Mouse (Mus musculus) lung, embryonic 15.5 days (tissue): ENCODE data around the gene Hist1h4b. TPM values are rescaled to one million over a fixed set of nuclear protein-coding genes. Genes with fewer than 3 reads are reported as not detected.
"Not testable (repeated sequence)": the region's sequence is repeated elsewhere in the genome, so short reads cannot be mapped to it uniquely, and the experiment has no call there.

Experiments used
- ATAC-seq: fragments of 200-750 bp; cut with Nextera tagmentation; 2 replicates; pipeline ENCODE4 v1.8.0; 2017; ENCODE audit warnings: moderate number of reproducible peaks, borderline replicate concordance; ENCODE audit not compliant: low FRiP score, low TSS enrichment; ENCODE audit errors: extremely low read depth
- H3K27ac ChIP-seq: fragments of 300-500 bp; sonication (generic); 2 replicates; pipeline ENCODE4 v1.5.1; 2015; ENCODE audit warnings: moderate library complexity, mild to moderate bottlenecking, inconsistent platforms
- H3K27me3 ChIP-seq: fragments of 300-500 bp; sonication (generic); 2 replicates; pipeline ENCODE4 v1.6.1; 2015; ENCODE audit warnings: inconsistent platforms
- H3K36me3 ChIP-seq: fragments of 300-500 bp; sonication (generic); 2 replicates; pipeline ENCODE4 v1.6.1; 2015; ENCODE audit warnings: inconsistent platforms
- H3K4me1 ChIP-seq: fragments of 300-500 bp; sonication (generic); 2 replicates; pipeline ENCODE4 v1.6.1; 2015; ENCODE audit warnings: inconsistent platforms
- H3K4me2 ChIP-seq: fragments of 300-500 bp; sonication (generic); 2 replicates; pipeline ENCODE4 v1.6.1; 2015; ENCODE audit warnings: inconsistent platforms, mild to moderate bottlenecking, moderate library complexity
- H3K4me3 ChIP-seq: fragments of 300-500 bp; sonication (generic); 2 replicates; pipeline ENCODE4 v1.5.1; 2015; ENCODE audit warnings: mild to moderate bottlenecking, inconsistent platforms
- H3K9ac ChIP-seq: fragments of 300-500 bp; sonication (generic); 2 replicates; pipeline ENCODE4 v1.6.1; 2015; ENCODE audit warnings: inconsistent platforms
- H3K9me3 ChIP-seq: fragments of 300-500 bp; sonication (generic); 2 replicates; pipeline ENCODE4 v1.6.1; 2016; ENCODE audit warnings: inconsistent platforms
- WGBS: fragments of 180-500 bp; shearing (Covaris S2); methylation state at CpG from one replicate; pipeline ENCODE4 v1.1.7; 2015; 5-methylcytosine and 5-hydroxymethylcytosine counted together
- polyA plus RNA-seq: library from polyadenylated mRNA; unstranded; fragments of >200 nt; fragmentation: Nextera tagmentation; extraction: Ambion mirVana; gene quantifications from 2 replicates; pipeline ENCODE4 v1.2.1, GENCODE M21; 2015

Gene Hist1h4b
- polyA plus RNA-seq, 1 experiment from 2014 or later, result 5.8 TPM

GRCm38 (mm10) chr13:23742007-23742406 lies 14.8 kb upstream of the Hist1h4b start:
- H3K9me3 ChIP-seq, result no peaks in the 10 kb centered on the region
- H3K27ac ChIP-seq, result no peak overlapping the region
- no peak for ATAC-seq
- peaks cover 14% of the 10 kb centered on the region; the same call in 1 of the 2 replicates for H3K4me1 ChIP-seq
- H3K27me3 ChIP-seq, result no peaks in the 10 kb centered on the region
- H3K4me3 ChIP-seq, result no peak overlapping the region
- H3K4me2 ChIP-seq, result no peak overlapping the region
- no peak overlapping the region for H3K9ac ChIP-seq
- H3K36me3 ChIP-seq, result no peaks in the 10 kb centered on the region

- peaks cover 25% of the 10 kb centered on the region for H3K4me1 ChIP-seq
- no peaks in the 10 kb centered on the region for H3K36me3 ChIP-seq
- no peak overlapping the region for H3K9ac ChIP-seq
- H3K27ac ChIP-seq, result no peak overlapping the region
- no peaks in the 10 kb centered on the region for H3K27me3 ChIP-seq
- 82% methylated on average over 5 of the region's 5 CpGs for WGBS
- H3K9me3 ChIP-seq, result no peaks in the 10 kb centered on the region
- H3K4me2 ChIP-seq, result no peak overlapping the region
- ATAC-seq, result no peak
- H3K4me3 ChIP-seq, result no peak overlapping the region
Measured at GRCm38 (mm10) chr13:23743215-23743614, 13.6 kb upstream of the Hist1h4b start.

- Histone ChIP-seq H3K4me1 (peaks cover 30% of the 10 kb centered on the region), H3K27ac (peak overlapping the region; percentile 98), H3K36me3 (no peaks in the 10 kb centered on the region), H3K9ac (0 out of 2 replicates have a peak overlapping the region, but pooled peaks have one; percentile 55), H3K27me3 (no peaks in the 10 kb centered on the region), H3K4me3 (peak overlapping the region; percentile 36), H3K4me2 (peak overlapping the region; percentile 63), H3K9me3 (no peaks in the 10 kb centered on the region)
- no peak for ATAC-seq
- WGBS, result 25% methylated on average over 4 of the region's 4 CpGs
Measured at GRCm38 (mm10) chr13:23743963-23744362, 12.8 kb upstream of the Hist1h4b start.

GRCm38 (mm10) chr13:23744421-23745380 lies 12.1 kb upstream of the Hist1h4b start:
- Histone ChIP-seq H3K4me1 (peaks cover 30% of the 10 kb centered on the region), H3K4me2 (peak overlapping the region; percentile 63), H3K27me3 (no peaks in the 10 kb centered on the region), H3K36me3 (no peaks in the 10 kb centered on the region), H3K9ac (peak overlapping the region; percentile 55), H3K9me3 (no peaks in the 10 kb centered on the region), H3K4me3 (peak overlapping the region; percentile 36), H3K27ac (peak overlapping the region; percentile 98)
- under 1% methylated on average over 15 of the region's 36 CpGs for whole genome bisulfite sequencing
- no peak for ATAC-seq

GRCm38 (mm10) chr13:23745381-23746161 lies 11.2 kb upstream of the Hist1h4b start, which contains the start of gene Hist1h3c:
Hist1h3c (minus strand) TSS chr13:23745602.
- Histone ChIP-seq H3K4me2 (peak within 1 kb of the TSS; percentile 63), H3K4me1 (peaks cover 26% of the 10 kb centered on the region), H3K4me3 (peak within 1 kb of the TSS; percentile 36), H3K9ac (peak within 1 kb of the TSS; percentile 55), H3K27ac (peak within 1 kb of the TSS; percentile 98), H3K27me3 (no peaks in the 10 kb centered on the region), H3K9me3 (no peaks in the 10 kb centered on the region), H3K36me3 (no peaks in the 10 kb centered on the region)
- ATAC-seq, result peak; percentile 69
- under 1% methylated on average over 26 of the region's 28 CpGs for WGBS

- not testable (repeated sequence) for H3K27me3 ChIP-seq, H3K36me3 ChIP-seq, H3K9me3 ChIP-seq
- ATAC-seq, result peak; percentile 93
- peak within 1 kb of the TSS; percentile 36 for H3K4me3 ChIP-seq
- H3K9ac ChIP-seq, result peak within 1 kb of the TSS; percentile 59
- peak within 1 kb of the TSS; percentile 63 for H3K4me2 ChIP-seq
- under 1% methylated on average over 36 of the region's 58 CpGs for WGBS
- peaks cover 21% of the 10 kb centered on the region for H3K4me1 ChIP-seq
- H3K27ac ChIP-seq, result peak within 1 kb of the TSS; percentile 98
Measured at GRCm38 (mm10) chr13:23746201-23747080, 10.4 kb upstream of the Hist1h4b start, which contains the start of gene Hist1h2bb. Hist1h2bb (plus strand) TSS chr13:23746734.

- Histone ChIP-seq H3K9ac (peak overlapping the region; percentile 59), H3K9me3 (no peaks in the 10 kb centered on the region), H3K27ac (peak overlapping the region; percentile 98), H3K36me3 (no peaks in the 10 kb centered on the region), H3K27me3 (no peaks in the 10 kb centered on the region), H3K4me2 (peak overlapping the region; percentile 63), H3K4me3 (peak overlapping the region; percentile 34), H3K4me1 (peaks cover 21% of the 10 kb centered on the region)
- WGBS, result 4% methylated on average over 10 of the region's 13 CpGs
- ATAC-seq, result peak; percentile 5; the same call in 1 of the 2 replicates
Measured at GRCm38 (mm10) chr13:23747081-23747891, 9.5 kb upstream of the Hist1h4b start.

- peak overlapping the region; percentile 98 for H3K27ac ChIP-seq
- H3K27me3 ChIP-seq, result no peaks in the 10 kb centered on the region
- H3K9me3 ChIP-seq, result no peaks in the 10 kb centered on the region
- 2% methylated on average over 4 of the region's 4 CpGs for WGBS
- no peaks in the 10 kb centered on the region for H3K36me3 ChIP-seq
- H3K4me1 ChIP-seq, result peaks cover 24% of the 10 kb centered on the region
- H3K4me2 ChIP-seq, result peak overlapping the region; percentile 63
- H3K9ac ChIP-seq, result peak overlapping the region; percentile 34
- H3K4me3 ChIP-seq, result peak overlapping the region; percentile 34; the same call in 1 of the 2 replicates
- no peak for ATAC-seq
Measured at GRCm38 (mm10) chr13:23747892-23748288, 8.9 kb upstream of the Hist1h4b start.

GRCm38 (mm10) chr13:23749563-23750121 lies 7.2 kb upstream of the Hist1h4b start:
- Histone ChIP-seq H3K4me1 (peaks cover 31% of the 10 kb centered on the region), H3K9ac (no peak overlapping the region), H3K27me3 (no peaks in the 10 kb centered on the region), H3K27ac (peak overlapping the region; percentile 87), H3K36me3 (no peaks in the 10 kb centered on the region), H3K4me2 (no peak overlapping the region), H3K9me3 (no peaks in the 10 kb centered on the region), H3K4me3 (no peak overlapping the region)
- 83% methylated on average over 5 of the region's 5 CpGs for WGBS
- ATAC-seq, result no peak

- not testable (repeated sequence) for H3K27me3 ChIP-seq, H3K9me3 ChIP-seq, H3K36me3 ChIP-seq
- peak within 1 kb of the TSS; percentile 59 for H3K4me2 ChIP-seq
- H3K9ac ChIP-seq, result peak within 1 kb of the TSS; percentile 44
- ATAC-seq, result peak; percentile 44
- peak within 1 kb of the TSS; percentile 44 for H3K4me3 ChIP-seq
- H3K27ac ChIP-seq, result peak within 1 kb of the TSS; percentile 98
- peaks cover 30% of the 10 kb centered on the region for H3K4me1 ChIP-seq
- under 1% methylated on average over 32 of the region's 47 CpGs for WGBS
Measured at GRCm38 (mm10) chr13:23750839-23751477, 5.9 kb upstream of the Hist1h4b start, which contains the start of gene Hist1h2ab. Hist1h2ab (plus strand) TSS chr13:23751126.
